Mouse (Mus musculus): ENCODE measurements around the gene Morn1.

The Morn1 gene

GRCm38 (mm10) chr4:155163685-155164084, 77.3 kb downstream of the Morn1 start:
- DNase-seq, result peak in 1 of 2 experiments; percentile 49

- peak; percentile 73 to 78 for DNase-seq
These were observed 78.2 kb downstream of the Morn1 start for GRCm38 (mm10) chr4:155164550-155164949.

DNA sequence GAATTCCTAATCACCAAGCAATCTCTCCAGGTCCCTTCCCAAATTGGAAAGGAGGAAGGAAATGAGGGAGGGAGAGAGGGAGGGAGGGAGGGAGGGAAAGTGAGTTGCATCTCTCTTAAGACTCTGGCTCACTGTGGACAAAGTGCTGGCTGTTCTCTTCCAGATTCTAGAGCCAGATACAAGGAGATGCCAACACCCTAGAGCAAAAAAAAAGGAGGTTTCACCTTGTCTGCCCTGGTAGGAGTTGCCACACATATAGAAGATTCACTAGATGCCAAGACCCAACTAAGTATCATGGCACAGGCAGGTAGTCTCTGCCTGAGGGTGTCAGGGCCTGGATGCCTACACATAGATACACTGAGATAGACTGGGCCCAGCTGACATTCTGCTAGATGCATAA, 79.5 kb downstream of the Morn1 start:
- DNase-seq, result no peak

- DNase-seq, result no peak
These were observed 82.5 kb downstream of the Morn1 start for GRCm38 (mm10) chr4:155168835-155169252.

DNA sequence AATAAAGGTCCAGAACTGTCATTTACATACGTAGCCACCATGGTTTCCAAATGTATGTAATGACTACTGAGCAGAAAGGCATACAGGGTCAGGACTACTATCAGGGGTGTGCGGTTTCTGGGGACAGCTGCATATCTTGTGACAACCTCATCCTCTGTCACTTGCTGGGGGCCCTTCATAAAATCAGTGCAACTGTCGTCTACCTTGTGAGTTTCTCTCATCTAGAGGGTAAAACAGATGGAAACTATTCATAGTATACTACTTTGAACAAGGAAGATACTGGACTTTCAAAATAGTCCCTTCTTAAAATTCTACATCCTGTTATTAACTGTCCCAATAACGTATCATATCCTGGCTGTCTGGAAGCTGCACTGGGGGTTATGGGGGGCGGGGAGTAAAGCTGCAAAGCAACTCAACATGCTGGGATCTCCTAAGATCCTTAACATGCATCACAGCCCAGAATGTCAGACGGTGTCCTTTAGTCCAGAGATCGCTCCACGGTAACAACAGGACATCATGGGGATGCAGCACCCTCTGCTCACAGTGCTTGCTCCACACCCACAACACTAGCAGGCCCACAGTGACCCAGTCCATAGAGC, 84.3 kb downstream of the Morn1 start:
- no peak for DNase-seq

GRCm38 (mm10) chr4:155171961-155172533, 85.7 kb downstream of the Morn1 start:
- no peak for DNase-seq

DNA sequence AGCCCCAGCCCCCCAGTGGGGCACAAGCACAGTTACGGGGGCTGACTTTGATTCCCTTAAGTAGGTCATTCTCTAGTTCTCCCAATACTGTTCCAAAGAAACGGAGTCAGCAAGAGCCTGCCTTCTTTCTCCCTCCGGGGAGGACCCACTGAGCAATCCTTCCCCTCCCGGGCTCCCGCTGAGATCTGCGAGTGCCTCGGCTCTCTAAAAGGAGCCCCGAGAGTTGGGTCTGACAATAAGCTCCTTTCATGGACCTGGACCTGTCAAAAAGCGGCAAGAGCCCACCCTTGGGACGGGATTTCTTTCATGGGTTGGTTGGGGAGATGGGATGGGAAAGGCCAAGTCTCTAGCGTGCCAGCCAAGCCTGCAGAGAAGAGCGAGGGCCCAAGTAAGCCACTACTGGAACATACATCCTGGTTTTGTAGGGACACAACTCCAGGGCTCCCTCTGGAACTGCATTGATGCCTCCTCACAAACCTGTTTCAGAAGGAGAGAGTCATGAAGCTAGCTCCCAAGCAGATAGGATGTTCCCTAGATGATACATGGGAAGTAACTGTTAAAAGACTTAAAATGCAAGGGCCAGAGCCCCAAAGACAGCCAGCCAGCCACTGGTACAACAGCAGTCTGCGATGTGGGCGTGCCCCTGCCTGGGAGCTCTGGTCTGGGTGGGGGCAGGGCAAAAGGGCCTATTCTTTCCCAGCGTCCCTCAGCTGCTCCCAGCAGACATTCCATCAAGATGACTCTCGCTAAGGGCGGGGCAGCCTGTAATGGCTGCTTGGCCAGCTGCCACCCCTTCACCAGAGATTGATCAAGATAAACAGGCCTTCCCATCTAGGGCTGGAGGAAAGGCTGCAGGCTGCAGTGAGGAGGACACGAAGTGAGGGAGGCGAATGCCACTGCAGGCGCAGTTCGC, 86.8 kb downstream of the Morn1 start:
- peak; percentile 71 to 73 for DNase-seq

DNA sequence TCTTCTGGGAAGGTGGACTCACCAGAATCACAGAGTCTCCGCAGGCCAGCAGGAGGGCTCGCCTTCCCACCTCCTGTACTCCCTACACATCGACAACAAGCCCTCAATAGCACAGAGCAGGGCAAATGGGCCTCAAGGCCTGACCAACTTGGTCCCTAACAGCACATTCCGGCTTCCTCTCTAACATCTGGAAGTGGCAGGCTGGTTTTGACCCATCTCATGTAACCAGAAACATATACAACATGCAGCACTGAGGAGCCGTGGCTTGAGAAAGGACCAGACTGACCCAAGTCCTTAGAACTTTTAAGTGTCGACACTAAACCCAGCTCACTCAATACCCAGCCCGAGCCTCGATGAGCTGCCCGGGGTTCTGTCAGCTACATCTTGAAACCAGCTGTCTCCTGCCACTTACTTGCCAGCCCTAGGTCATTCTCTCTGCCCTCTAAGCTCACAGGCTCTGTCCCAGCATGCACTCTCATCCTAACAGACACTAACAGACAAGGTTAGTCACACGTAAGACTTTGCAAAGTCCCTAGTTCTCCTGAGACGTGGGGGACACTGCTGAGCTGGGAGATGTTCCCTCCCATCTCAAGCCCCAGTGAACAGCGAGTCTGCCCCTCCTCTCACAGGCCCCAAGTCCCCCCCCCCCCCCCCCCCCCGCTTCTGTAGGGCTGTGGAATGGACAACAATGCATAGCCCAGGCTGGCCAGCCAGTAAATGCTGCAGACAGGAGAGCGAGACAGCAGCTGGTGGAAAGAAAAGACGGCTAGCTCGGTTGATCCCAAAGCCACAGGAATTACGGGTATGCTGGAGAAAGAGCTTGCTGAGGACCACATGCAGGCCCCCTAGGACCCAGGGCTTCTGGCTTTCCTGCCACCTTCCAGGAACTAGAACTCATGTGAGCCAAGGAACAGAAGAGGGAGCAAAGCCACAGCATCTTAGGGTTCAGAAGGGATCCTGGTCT, 87.7 kb downstream of the Morn1 start:
- DNase-seq, result no peak

- DNase-seq, result peak in 1 of 2 experiments; percentile 48
These were observed 89.8 kb downstream of the Morn1 start for GRCm38 (mm10) chr4:155176210-155176609.

GRCm38 (mm10) chr4:155178274-155178673, 91.9 kb downstream of the Morn1 start:
- no peak for DNase-seq

GRCm38 (mm10) chr4:155178981-155179512, 92.7 kb downstream of the Morn1 start:
- no peak for DNase-seq

DNA sequence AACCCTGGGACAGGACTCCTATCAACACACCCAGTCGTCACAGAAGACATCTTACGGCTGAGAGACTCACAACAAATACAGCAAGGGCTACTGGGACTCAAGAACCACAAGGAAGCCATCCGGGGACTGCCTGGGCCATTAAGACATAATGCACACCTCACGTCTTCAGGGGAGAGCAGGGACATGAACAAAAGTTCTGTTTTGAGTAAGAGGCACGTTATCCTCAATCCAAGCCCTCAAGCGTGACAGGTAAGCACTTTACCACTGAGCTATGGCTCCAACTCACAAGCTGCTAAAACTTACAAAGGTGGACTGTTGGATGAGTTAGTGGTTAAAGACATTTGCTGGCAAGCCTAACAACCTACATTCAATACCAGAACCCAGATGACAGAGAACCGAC, 96.8 kb downstream of the Morn1 start:
- DNase-seq, result no peak

- DNase-seq, result no peak
These were observed 98.1 kb downstream of the Morn1 start for GRCm38 (mm10) chr4:155184248-155185070.

- no peak for DNase-seq
These were observed 99.5 kb downstream of the Morn1 start for GRCm38 (mm10) chr4:155185845-155186244.

DNA sequence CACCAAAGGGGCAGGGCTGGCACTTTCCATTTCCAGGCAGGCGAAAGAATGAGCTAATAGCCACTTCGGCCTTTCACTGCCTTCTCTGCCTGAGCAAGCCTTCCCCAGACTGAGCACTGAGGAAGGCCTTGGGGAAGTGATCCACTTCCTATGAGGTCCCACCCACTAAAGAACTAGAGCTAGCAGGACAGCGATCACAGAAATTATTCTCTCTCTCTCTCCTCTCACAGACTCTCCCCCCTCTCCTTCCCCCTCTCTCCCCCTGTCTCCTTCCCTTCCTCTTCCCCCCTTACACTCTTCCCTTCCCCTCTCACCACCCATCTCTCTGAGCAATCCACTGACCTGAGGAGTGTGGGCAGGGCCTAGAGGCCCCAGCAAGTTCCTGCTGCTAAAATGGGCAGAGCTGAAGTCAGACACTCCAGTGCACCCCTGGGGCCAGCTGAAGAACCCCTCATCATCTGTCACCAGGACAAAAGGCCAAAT, 100.9 kb downstream of the Morn1 start:
- DNase-seq, result no peak

- no peak for DNase-seq
These were observed 102.0 kb downstream of the Morn1 start for GRCm38 (mm10) chr4:155188341-155188740.

GRCm38 (mm10) chr4:155188803-155189202, 102.4 kb downstream of the Morn1 start:
- DNase-seq, result no peak

GRCm38 (mm10) chr4:155189711-155190139, 103.3 kb downstream of the Morn1 start:
- DNase-seq, result peak in 1 of 2 experiments; percentile 59

DNA sequence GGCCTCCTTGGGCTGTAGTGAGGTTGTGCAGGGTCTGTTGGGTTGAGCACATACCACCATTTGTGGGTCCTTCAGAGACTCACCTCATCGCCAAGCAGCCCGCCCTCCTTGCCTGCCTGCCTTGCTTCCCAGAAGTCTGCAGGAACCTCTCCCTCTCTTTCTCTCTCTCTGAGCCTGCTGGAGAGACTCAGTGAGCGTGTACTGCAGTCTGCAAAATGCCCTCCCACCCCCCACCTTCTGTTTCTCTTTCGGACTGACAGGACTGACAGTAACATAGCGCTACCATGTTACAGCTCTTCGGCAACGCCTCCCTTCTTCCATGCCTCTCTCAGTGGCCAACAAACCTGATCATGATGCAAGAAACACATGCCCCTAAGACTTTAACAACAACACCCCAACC, 103.9 kb downstream of the Morn1 start:
- DNase-seq, result no peak

Data from cerebellum, adult 18-20 months (tissue).